Mouse (Mus musculus) thymus, postnatal 0 days (tissue): ENCODE data around the gene Hamp2. TPM values are rescaled to one million over a fixed set of nuclear protein-coding genes. Genes with fewer than 3 reads are reported as not detected.

ENCODE experiments used
- DNase-seq: peaks from one replicate; pipeline ENCODE4 v3.0.0-alpha.2; 2015; ENCODE audit warnings: low spot score
- polyA plus RNA-seq: library from polyadenylated mRNA; unstranded; fragments of >200 nt; fragmentation: Nextera tagmentation; extraction: Ambion mirVana; gene quantifications from 2 replicates; pipeline ENCODE4 v1.2.1, GENCODE M21; 2015

Gene Hamp2
- polyA plus RNA-seq, 1 experiment from 2014 or later, result 2.1 TPM

DNA sequence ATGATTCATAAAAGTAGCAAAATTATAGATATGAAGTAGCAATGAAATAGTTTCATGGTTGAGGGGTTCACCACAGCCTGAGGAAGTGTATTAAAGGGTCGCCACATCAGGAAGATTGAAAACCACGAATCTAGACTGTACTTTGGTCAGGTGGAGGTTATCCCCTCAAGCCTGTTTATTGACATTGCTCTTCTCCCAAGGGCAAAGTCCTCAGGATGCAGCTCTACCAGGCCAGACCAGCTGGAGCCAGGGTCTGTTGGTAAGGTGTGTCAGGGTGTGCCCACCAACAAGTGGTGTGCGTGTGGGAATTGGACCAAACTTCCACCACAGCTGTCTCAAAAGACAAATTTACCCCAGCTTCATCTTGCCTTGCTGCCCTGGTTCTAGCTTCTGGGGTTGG is 29.3 kb downstream of the Hamp2 start:
- DNase-seq, result no peak

DNA sequence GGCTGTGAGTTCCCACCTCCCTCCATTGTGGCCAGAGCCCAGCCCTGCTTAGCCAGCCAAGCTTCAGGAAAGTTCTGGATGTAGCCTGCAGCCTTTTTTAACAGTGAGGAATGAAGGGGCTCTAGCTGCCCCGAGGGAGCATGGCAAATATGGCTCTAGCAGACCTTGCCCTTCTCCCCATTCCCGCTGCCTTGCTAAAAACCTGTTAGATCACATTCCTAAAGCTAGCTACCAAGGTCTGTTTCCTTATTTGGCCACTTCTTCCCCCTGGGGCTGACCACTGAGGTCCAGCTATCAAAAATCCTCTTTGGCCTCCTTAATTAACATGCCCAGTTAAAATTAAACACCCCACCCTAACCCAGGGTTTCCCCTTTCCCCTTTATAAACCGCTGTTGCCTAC is 32.0 kb downstream of the Hamp2 start:
- no peak for DNase-seq

DNA sequence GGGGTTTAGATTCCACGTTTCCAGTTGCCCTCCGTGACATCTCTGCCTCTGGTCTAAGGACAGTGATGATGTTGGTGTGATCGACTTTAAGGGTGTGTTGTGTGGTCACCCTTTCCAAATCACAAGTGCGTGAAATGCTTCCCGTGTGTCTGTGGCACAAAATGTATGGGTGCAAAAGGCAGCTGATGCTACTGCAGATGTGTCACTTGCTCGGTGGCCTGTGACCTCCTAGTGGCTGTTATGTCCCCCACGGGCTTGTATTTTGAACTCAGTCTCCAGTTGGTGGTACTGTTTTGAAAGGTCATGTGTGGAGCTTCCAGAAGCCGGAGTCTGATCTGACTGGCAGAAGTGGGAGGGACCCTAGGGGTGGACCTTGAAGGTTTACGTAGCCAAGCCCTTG is 32.7 kb downstream of the Hamp2 start:
- no peak for DNase-seq

DNA sequence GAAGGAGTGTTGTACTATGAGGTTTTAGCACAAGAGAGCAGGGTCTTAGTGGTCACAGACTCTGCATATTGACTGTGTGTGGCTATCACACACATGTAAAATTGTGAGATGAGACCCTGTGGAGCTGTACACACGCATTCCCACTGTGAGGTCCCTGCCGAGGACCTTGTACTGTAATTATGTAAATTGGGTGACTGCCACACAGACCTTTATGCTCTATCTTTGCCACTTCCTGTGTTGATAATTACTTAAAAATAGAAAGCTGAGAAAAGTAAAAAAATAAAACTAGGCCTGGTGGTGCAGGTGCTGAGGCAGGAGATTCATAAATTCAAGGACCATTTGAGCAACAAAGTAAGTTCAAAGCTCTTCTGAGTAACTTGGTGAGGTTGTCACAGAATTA is 33.8 kb downstream of the Hamp2 start:
- DNase-seq, result peak; percentile 4

DNA sequence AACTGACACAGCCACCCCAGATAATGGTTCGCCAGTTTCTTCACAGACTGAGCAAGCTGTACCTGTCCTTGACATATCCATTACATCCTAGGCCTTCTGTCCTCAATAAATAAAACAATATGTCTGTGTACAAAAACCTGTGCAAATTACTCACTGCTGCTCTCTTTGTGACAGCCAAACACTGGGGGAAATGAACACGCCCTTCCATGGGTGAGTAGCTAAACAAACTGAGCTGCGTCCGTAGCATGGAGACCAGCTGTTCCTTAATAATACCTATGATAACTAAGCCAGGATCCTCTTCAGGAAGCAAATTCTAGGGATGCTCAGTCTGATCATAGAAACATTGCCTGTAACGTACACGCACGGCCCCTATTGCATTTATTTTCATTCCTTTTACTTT is 35.7 kb downstream of the Hamp2 start:
- DNase-seq, result no peak

DNA sequence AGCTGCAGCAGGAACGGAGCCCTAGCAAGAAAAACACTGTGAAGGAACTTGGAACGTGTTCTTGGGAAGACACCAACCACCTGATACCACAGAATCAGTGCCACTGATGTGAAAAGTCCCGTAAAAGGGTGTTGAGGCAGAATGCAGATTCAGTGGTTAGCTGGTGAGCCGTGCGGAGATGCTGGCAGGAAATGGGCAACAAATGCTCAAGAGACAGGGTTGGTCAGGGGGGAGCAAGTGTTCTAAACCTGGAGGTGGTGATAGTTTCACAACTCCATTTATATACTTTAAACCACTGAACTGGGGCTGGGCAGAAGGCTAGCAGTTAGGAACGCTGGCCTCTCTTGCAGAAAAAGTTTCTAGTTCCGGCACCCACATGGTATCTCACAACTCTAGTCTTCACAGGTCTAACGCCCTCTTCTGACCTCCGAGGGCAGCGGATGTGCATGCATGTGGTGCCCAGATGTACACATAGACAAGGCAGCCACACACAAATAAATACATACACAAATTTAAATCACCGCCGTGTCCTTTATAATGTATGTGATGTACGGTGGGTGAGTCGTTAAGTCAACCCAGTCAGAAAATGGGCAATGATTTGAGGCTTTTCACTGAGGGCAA is 36.8 kb downstream of the Hamp2 start:
- no peak for DNase-seq

DNA sequence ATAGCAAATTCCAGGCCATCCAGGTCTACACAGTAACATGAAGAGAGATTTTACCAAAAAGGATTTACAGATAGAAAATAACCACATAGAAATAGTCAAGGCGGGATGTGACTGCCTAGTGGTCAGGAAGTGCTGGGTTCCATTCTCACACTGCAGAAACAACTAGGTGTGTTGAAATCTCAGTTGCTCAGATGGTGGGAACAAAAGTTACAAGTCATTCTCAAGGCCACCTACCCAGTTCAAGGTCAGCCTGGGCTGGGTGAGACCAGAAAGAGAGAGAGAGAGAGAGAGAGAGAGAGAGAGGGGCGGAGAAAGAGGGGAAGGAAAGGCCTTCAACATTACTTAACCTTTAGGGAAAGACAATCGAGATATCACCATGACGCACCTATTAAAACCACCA is 37.6 kb downstream of the Hamp2 start:
- no peak for DNase-seq

DNA sequence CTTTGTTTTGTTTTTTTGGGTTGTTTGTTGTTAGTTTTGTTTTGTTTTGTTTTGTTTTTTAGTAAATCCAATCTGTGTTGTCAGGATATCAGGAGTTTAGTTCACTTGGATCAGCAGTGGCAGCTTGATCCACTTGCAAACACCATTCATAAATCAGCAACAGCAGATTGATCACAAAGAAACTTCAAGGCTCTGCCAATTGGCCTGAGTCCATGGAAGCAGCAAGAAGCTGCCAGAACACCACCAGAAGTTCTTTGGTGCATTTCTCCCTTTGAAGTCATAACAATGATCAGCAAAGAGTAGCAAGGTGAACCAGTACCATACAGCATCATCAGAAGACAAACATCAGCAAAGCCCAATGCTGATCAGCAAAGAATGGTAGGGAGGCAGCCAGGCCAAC is 40.4 kb downstream of the Hamp2 start:
- no peak for DNase-seq

DNA sequence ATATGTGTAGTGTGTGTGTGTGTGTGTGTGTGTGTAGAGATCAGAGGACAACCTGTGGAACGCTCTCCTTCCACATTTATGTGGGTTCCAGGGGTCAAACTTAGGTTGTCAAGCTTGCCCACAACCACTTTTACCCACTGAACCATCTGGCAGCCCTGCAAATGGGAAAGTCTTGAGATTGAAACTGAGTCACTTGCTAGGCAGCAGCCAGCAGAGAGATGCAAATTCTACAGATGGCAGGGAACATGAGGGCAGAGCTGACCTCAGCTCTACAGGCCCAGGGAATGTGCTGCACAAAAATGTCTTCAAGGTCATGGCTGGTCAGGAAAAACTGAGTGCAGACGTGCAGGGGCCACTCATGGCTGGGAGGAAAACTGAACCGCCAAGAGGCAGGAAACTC is 43.1 kb downstream of the Hamp2 start:
- no peak for DNase-seq

DNA sequence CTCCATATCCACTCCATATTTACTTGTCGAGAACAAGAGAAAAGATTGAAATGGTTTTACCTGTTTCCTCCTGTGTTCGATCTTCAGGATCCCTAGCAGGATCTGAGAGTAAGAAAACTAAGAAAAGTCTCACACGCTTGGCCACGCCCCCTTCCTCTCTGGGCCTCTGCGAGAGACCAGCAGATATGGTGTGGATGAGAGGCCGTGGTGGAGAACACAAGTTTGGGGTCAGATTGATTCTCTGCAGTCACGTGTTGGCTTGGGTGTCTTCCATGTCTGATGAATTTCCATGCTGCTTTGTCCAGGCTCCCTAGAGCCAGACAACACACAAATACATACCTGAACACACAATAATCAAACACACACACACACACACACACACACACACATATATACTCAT is 44.3 kb downstream of the Hamp2 start, which contains the start of gene Cd22:
Gene Cd22, minus strand, starts transcription at position 167 of the 400 bp plus-strand sequence.
- no peak for DNase-seq

DNA sequence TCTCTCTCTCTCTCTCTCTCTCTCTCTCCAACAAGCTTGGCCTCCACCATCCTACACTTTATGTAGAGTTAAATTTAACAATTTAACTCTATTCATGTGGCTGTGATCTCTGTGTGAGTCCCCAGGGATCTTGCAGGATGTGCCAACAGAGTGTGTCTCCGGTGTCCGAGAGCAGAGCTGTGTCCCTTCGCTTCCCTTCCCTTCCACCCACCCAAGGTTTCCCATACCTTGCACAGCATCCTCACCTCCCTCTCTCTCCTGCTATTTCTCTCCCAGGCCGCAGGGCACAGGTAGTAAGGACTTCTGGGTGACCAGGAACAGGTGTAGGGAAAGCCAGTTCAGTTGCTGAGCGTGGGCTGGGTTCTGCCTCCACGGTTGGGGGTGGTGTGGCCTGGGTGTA is 45.5 kb downstream of the Hamp2 start:
- DNase-seq, result no peak

DNA sequence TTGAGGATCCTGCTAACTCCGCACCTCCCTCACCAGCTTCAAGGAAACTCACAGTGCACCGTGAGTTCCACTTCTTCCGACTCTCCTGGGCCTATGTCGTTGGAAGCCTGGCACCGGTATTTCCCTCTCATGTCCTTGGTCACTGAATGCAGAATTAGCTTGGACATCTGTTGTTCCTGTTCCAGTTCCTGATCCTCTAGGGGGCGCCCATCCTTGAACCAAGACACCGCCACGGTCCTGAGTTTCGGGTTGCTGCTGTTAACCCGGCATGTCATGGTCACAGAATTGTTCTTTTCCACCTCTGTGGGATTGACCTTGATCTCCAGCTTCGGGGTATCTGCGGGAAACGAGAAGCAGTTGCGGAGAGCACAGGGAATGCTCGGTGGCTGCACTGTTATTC is 51.4 kb downstream of the Hamp2 start:
- peak; percentile 30 for DNase-seq

Other genes starting within 250 kb of the Hamp2 start
- 0.81 and 1.2 TPM in 2 replicates for gene 2200002J24Rik, start 225.8 kb downstream of the Hamp2 start, polyA plus RNA-seq
- gene Atp4a, start 212.5 kb downstream of the Hamp2 start, polyA plus RNA-seq, result 1.4 and 1.5 TPM in 2 replicates
- 173 and 184 TPM in 2 replicates for gene Tmem147, start 195.1 kb downstream of the Hamp2 start, polyA plus RNA-seq
- 0.43 TPM in 1 of 2 replicates, not detected in the other for gene Gapdhs, start 181.0 kb downstream of the Hamp2 start, polyA plus RNA-seq
- 2.0 and 4.1 TPM in 2 replicates for gene Sbsn, start 173.2 kb downstream of the Hamp2 start, polyA plus RNA-seq
- gene Dmkn, start 160.9 kb downstream of the Hamp2 start, polyA plus RNA-seq, result 10.7 and 12.7 TPM in 2 replicates
- 36.0 and 39.0 TPM in 2 replicates for gene Krtdap, start 136.8 kb downstream of the Hamp2 start, polyA plus RNA-seq
- 0.95 and 1.5 TPM in 2 replicates for gene Ffar2, start 100.9 kb downstream of the Hamp2 start, polyA plus RNA-seq
- gene Ffar3, start 68.5 kb downstream of the Hamp2 start, polyA plus RNA-seq, result 0.10 TPM in 1 of 2 replicates, not detected in the other
- not detected in 2 replicates for gene Ffar1, start 63.1 kb downstream of the Hamp2 start, polyA plus RNA-seq
- gene Cd22, start 44.3 kb downstream of the Hamp2 start, polyA plus RNA-seq, result 0.40 and 0.99 TPM in 2 replicates
- 0.42 and 0.46 TPM in 2 replicates for gene Mag, start 9.8 kb downstream of the Hamp2 start, polyA plus RNA-seq
- gene Hamp, start 19.4 kb upstream of the Hamp2 start, polyA plus RNA-seq, result 2.4 and 2.9 TPM in 2 replicates
- 20.7 and 23.6 TPM in 2 replicates for gene Usf2, start 32.1 kb upstream of the Hamp2 start, polyA plus RNA-seq
- gene Lsr, start 48.8 kb upstream of the Hamp2 start, polyA plus RNA-seq, result 12.7 and 13.8 TPM in 2 replicates
- gene Fam187b, start 49.1 kb upstream of the Hamp2 start, polyA plus RNA-seq, result 1.3 and 1.6 TPM in 2 replicates
- 113 and 125 TPM in 2 replicates for gene Fxyd5, start 117.8 kb upstream of the Hamp2 start, polyA plus RNA-seq
- gene Fxyd7, start 126.8 kb upstream of the Hamp2 start, polyA plus RNA-seq, result 0.35 and 0.48 TPM in 2 replicates
- 12.2 and 19.1 TPM in 2 replicates for gene Fxyd1, start 132.5 kb upstream of the Hamp2 start, polyA plus RNA-seq
- gene Lgi4, start 134.7 kb upstream of the Hamp2 start, polyA plus RNA-seq, result 0.04 and 0.14 TPM in 2 replicates
- gene Fxyd3, start 152.0 kb upstream of the Hamp2 start, polyA plus RNA-seq, result 78.3 and 79.5 TPM in 2 replicates
- 2.0 and 2.6 TPM in 2 replicates for gene Hpn, start 190.6 kb upstream of the Hamp2 start, polyA plus RNA-seq
- gene Scn1b, start 202.3 kb upstream of the Hamp2 start, polyA plus RNA-seq, result 2.8 and 2.9 TPM in 2 replicates
- gene Gramd1a, start 231.2 kb upstream of the Hamp2 start, polyA plus RNA-seq, result 76.8 and 79.0 TPM in 2 replicates